Mouse (Mus musculus) cerebellum, adult (tissue): ENCODE results near the gene Taf1b.
"Not testable (repeated sequence)": the region's sequence is repeated elsewhere in the genome, so short reads cannot be mapped to it uniquely, and the experiment has no call there.

Experiments
- ATAC-seq: cut with Nextera tagmentation; 2 replicates; pipeline ENCODE4 v1.9.2; 2017; ENCODE audit warnings: mild to moderate bottlenecking, moderate library complexity, mixed read lengths; ENCODE audit not compliant: insufficient number of reproducible peaks, low FRiP score, low TSS enrichment

Taf1b gene

GRCm38 (mm10) chr12:24498150-24498840 is at the start of gene Taf1b:
TSS of gene Taf1b (plus strand) at chr12:24498359.
- peak; percentile 97 for ATAC-seq

GRCm38 (mm10) chr12:24460406-24460805 is 37.8 kb upstream of the Taf1b start:
- ATAC-seq = no peak

GRCm38 (mm10) chr12:24462121-24462520 is 36.0 kb upstream of the Taf1b start:
- ATAC-seq = peak; percentile 29; the same call in 1 of the 2 replicates

GRCm38 (mm10) chr12:24463490-24463889 is 34.7 kb upstream of the Taf1b start:
- ATAC-seq = not testable (repeated sequence)

- ATAC-seq = no peak
Measured at GRCm38 (mm10) chr12:24468966-24469365, 29.2 kb upstream of the Taf1b start.

- no peak for ATAC-seq
Measured at GRCm38 (mm10) chr12:24470943-24471342, 27.2 kb upstream of the Taf1b start.

GRCm38 (mm10) chr12:24473221-24473620 is 24.9 kb upstream of the Taf1b start:
- ATAC-seq = no peak

GRCm38 (mm10) chr12:24484930-24485329 is 13.2 kb upstream of the Taf1b start:
- no peak for ATAC-seq

- no peak for ATAC-seq
Measured at GRCm38 (mm10) chr12:24486882-24487281, 11.3 kb upstream of the Taf1b start.

GRCm38 (mm10) chr12:24492507-24492906 is 5.7 kb upstream of the Taf1b start:
- ATAC-seq = not testable (repeated sequence)

GRCm38 (mm10) chr12:24493011-24493410 is 5.1 kb upstream of the Taf1b start:
- ATAC-seq = no peak

- ATAC-seq = peak; percentile 45; the same call in 1 of the 2 replicates
Measured at GRCm38 (mm10) chr12:24493412-24493811, 4.7 kb upstream of the Taf1b start.

GRCm38 (mm10) chr12:24494791-24495190 is 3.4 kb upstream of the Taf1b start:
- ATAC-seq = not testable (repeated sequence)

- peak; percentile 56; the same call in 1 of the 2 replicates for ATAC-seq
Measured at GRCm38 (mm10) chr12:24498841-24499485, 804 bp downstream of the Taf1b start.

- no peak for ATAC-seq
Measured at GRCm38 (mm10) chr12:24517118-24517517, 19.0 kb downstream of the Taf1b start.

GRCm38 (mm10) chr12:24521076-24521475 is 22.9 kb downstream of the Taf1b start:
- ATAC-seq = no peak

GRCm38 (mm10) chr12:24525065-24525464 is 26.9 kb downstream of the Taf1b start:
- ATAC-seq = not testable (repeated sequence)

GRCm38 (mm10) chr12:24536390-24536789 is 38.2 kb downstream of the Taf1b start:
- no peak for ATAC-seq

GRCm38 (mm10) chr12:24537201-24537600 is 39.0 kb downstream of the Taf1b start:
- ATAC-seq = no peak

GRCm38 (mm10) chr12:24537965-24538364 is 39.8 kb downstream of the Taf1b start:
- ATAC-seq = no peak

- ATAC-seq = no peak
Measured at GRCm38 (mm10) chr12:24541426-24542154, 43.4 kb downstream of the Taf1b start.
